Comparison of ENCODE assay signal across 9 mouse cellular contexts in the genomic region with DNA sequence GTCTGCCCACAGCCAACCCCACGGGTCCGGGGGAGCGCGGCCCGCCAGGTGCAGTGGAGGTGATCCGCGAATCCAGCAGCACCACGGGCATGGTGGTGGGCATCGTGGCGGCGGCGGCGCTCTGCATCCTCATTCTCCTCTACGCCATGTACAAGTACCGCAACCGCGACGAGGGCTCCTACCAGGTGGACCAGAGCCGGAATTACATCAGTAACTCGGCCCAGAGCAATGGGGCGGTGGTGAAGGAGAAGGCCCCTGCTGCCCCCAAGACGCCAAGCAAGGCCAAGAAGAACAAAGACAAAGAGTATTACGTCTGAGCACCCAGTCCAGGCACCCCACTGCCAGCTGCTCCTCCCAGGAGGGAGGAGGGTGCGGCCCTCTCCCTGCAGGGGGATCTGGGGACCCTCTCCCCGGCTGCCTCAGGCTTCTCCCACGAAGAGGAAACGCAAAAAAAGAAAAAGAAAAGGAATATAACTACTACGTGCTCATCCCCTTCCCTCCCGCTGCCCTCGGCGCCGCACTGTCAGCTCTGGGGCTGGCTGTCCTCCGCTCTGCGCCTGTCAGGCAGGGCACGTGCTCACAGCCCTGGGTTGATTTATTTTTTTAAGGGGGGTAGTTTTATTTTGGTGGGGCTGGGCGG. TPM values are rescaled to one million over a fixed set of nuclear protein-coding genes. Genes with fewer than 3 reads are reported as not detected.
DNase-seq lines count a peak whose midpoint lies in the region; ATAC-seq and TF ChIP-seq lines count a peak whose summit lies in the region.
"Had no signal": no experiment of that assay in that cellular context is flagged by ENCODE, and none has a peak within 500 bp of the region (broad histone marks: within the 10 kb centered on the region; RNA-seq: fewer than 3 reads in every experiment).

No protein-coding gene starts in this region.

- 3% methylated on average over 32 of the region's 36 CpGs for WGBS in forebrain, embryonic 16.5 days
- 3% methylated on average over 36 of the region's 36 CpGs for WGBS in intestine, postnatal 0 days
- 2% methylated on average over 34 of the region's 36 CpGs for WGBS in lung, postnatal 0 days
- WGBS in stomach, postnatal 0 days = 2% methylated on average over 35 of the region's 36 CpGs

- H3K9ac ChIP-seq in forebrain, embryonic 16.5 days (replicated peaks; ENCODE audit: low read depth, low read length) = peak overlapping the region; percentile 89
- no peak overlapping the region for H3K9ac ChIP-seq in intestine, postnatal 0 days (ENCODE audit: low read depth, low read length)
- 0 out of 2 replicates have a peak overlapping the region, but pooled peaks have one; percentile 50 for H3K9ac ChIP-seq in lung, postnatal 0 days (replicated peaks; ENCODE audit: low read depth)
- peak overlapping the region; percentile 45 for H3K9ac ChIP-seq in stomach, postnatal 0 days (ENCODE audit: low read length)

- H3K27ac ChIP-seq in forebrain, embryonic 16.5 days (ENCODE audit: low read length) = peak overlapping the region; percentile 92
- H3K27ac ChIP-seq in intestine, postnatal 0 days (ENCODE audit: low read depth, low read length) = no peak overlapping the region
- no peak overlapping the region for H3K27ac ChIP-seq in lung, postnatal 0 days (ENCODE audit: low read length)
- no peak overlapping the region for H3K27ac ChIP-seq in stomach, postnatal 0 days (replicated peaks)

- no peaks in the 10 kb centered on the region for H3K36me3 ChIP-seq in E14TG2a.4 (ENCODE audit: insufficient read depth, low read length)
- peaks cover 2% of the 10 kb centered on the region; the same call in 1 of the 2 replicates for H3K36me3 ChIP-seq in forebrain, embryonic 16.5 days (ENCODE audit: control insufficient read depth, insufficient read depth)
- H3K36me3 ChIP-seq in intestine, postnatal 0 days (ENCODE audit: control insufficient read depth, insufficient read depth) = no peaks in the 10 kb centered on the region
- no peaks in the 10 kb centered on the region for H3K36me3 ChIP-seq in lung, postnatal 0 days (ENCODE audit: insufficient read depth, low read length)
- no peaks in the 10 kb centered on the region for H3K36me3 ChIP-seq in stomach, postnatal 0 days (ENCODE audit: control insufficient read depth, insufficient read depth, low read length)

- peaks cover 65% of the 10 kb centered on the region for H3K4me1 ChIP-seq in E14TG2a.4 (replicated peaks; ENCODE audit: low read depth, low read length)
- peaks cover 48% of the 10 kb centered on the region for H3K4me1 ChIP-seq in forebrain, embryonic 16.5 days (replicated peaks; ENCODE audit: control insufficient read depth, insufficient read depth, low read length)
- H3K4me1 ChIP-seq in intestine, postnatal 0 days (replicated peaks; ENCODE audit: control insufficient read depth, insufficient read depth, low read length) = no peaks in the 10 kb centered on the region
- H3K4me1 ChIP-seq in lung, postnatal 0 days (ENCODE audit: insufficient read depth, low read depth, low read length) = 0 out of 2 replicates have a peak, but pooled peaks cover 3% of the 10 kb centered on the region
- 0 out of 2 replicates have a peak, but pooled peaks cover 8% of the 10 kb centered on the region for H3K4me1 ChIP-seq in stomach, postnatal 0 days (replicated peaks; ENCODE audit: control insufficient read depth, insufficient read depth)

- H3K4me2 ChIP-seq in forebrain, embryonic 16.5 days (ENCODE audit: low read length) = peak overlapping the region; percentile 82
- peak overlapping the region; percentile 68 for H3K4me2 ChIP-seq in intestine, postnatal 0 days (replicated peaks; ENCODE audit: low read depth)
- peak overlapping the region; percentile 69 for H3K4me2 ChIP-seq in lung, postnatal 0 days (replicated peaks; ENCODE audit: low read depth, low read length)
- H3K4me2 ChIP-seq in stomach, postnatal 0 days (replicated peaks; ENCODE audit: low read depth) = peak overlapping the region; percentile 78

- peaks cover 41% of the 10 kb centered on the region for H3K27me3 ChIP-seq in E14TG2a.4 (ENCODE audit: insufficient read depth, low read length)
- H3K27me3 ChIP-seq in forebrain, embryonic 16.5 days (replicated peaks; ENCODE audit: control insufficient read depth, insufficient read depth, low read length) = no peaks in the 10 kb centered on the region
- H3K27me3 ChIP-seq in intestine, postnatal 0 days (replicated peaks; ENCODE audit: control insufficient read depth, insufficient read depth, low read length) = peaks cover 53% of the 10 kb centered on the region
- H3K27me3 ChIP-seq in lung, postnatal 0 days (replicated peaks; ENCODE audit: insufficient read depth, low read length) = peaks cover 36% of the 10 kb centered on the region
- no peaks in the 10 kb centered on the region; the same call in 1 of the 2 replicates for H3K27me3 ChIP-seq in stomach, postnatal 0 days (ENCODE audit: control insufficient read depth, insufficient read depth, low read length)

- ATAC-seq in forebrain, embryonic 16.5 days = peak; percentile 49
- no peak for ATAC-seq in intestine, postnatal 0 days
- 0 out of 2 replicates have a peak, but pooled peaks have one; percentile 27 for ATAC-seq in lung, postnatal 0 days
- no peak for ATAC-seq in stomach, postnatal 0 days (ENCODE audit: low FRiP score, low TSS enrichment)

- H3K4me3 ChIP-seq in E14TG2a.4 (replicated peaks; ENCODE audit: low read length) = peak overlapping the region; percentile 72
- H3K4me3 ChIP-seq in forebrain, embryonic 16.5 days (replicated peaks; ENCODE audit: low read length) = peak overlapping the region; percentile 56
- peak overlapping the region; percentile 39 for H3K4me3 ChIP-seq in intestine, postnatal 0 days (ENCODE audit: low read depth, low read length)
- peak overlapping the region; percentile 41 for H3K4me3 ChIP-seq in lung, postnatal 0 days (ENCODE audit: low read depth, low read length)
- H3K4me3 ChIP-seq in stomach, postnatal 0 days (ENCODE audit: low read depth, low read length) = peak overlapping the region; percentile 47
- H3K4me3 ChIP-seq: myocyte had no signal

- TF ChIP-seq CTCF in E14TG2a.4 (conservative IDR thresholded peaks at IDR 0.05; ENCODE audit: low read length) = no peak
- no peak for TF ChIP-seq CTCF in intestine, postnatal 0 days (IDR thresholded peaks at IDR 0.05; ENCODE audit: low read depth)
- no peak for TF ChIP-seq CTCF in lung, postnatal 0 days (IDR thresholded peaks at IDR 0.05)
- TF ChIP-seq CTCF in stomach, postnatal 0 days (IDR thresholded peaks at IDR 0.05; ENCODE audit: low read depth) = no peak

- TF ChIP-seq EP300 in lung, postnatal 0 days (IDR thresholded peaks at IDR 0.05) = no peak
- no peak for TF ChIP-seq EP300 in stomach, postnatal 0 days (optimal IDR thresholded peaks at IDR 0.05)

- H3K9me3 ChIP-seq in E14TG2a.4 (ENCODE audit: low read length) = no peaks in the 10 kb centered on the region
- no peaks in the 10 kb centered on the region for H3K9me3 ChIP-seq in forebrain, embryonic 16.5 days (ENCODE audit: control insufficient read depth, low read length)
- H3K9me3 ChIP-seq in intestine, postnatal 0 days (ENCODE audit: control insufficient read depth) = no peaks in the 10 kb centered on the region
- no peaks in the 10 kb centered on the region for H3K9me3 ChIP-seq in lung, postnatal 0 days (ENCODE audit: low read length)
- no peaks in the 10 kb centered on the region for H3K9me3 ChIP-seq in stomach, postnatal 0 days (ENCODE audit: control insufficient read depth, low read length)

- peak; percentile 75 for DNase-seq in adrenal gland, adult 2 months
- DNase-seq in lung, postnatal 0 days (ENCODE audit: low spot score) = peak; percentile 31
- DNase-seq in stomach, postnatal 0 days (ENCODE audit: low spot score) = peak; percentile 30
- no peak for DNase-seq in left cerebral cortex, adult 9 months (ENCODE audit: low spot score in 2 of 2)
- DNase-seq in cerebellum, adult 11-12 months = no peak

RNA-seq across cellular contexts. Expression of a gene that starts 10.9 kb away (rescaled TPM):
- total RNA-seq in adrenal gland, adult 2 months (2021) = under 1 TPM; 0.37 to 0.45 TPM
- 0.11 and 0.32 TPM in 2 replicates for polyA plus RNA-seq in adrenal gland, adult 2 months (2012; rRNA removed)
- not detected in 2 replicates for polyA plus RNA-seq in forebrain, embryonic 16.5 days (2015; fragmentation: Nextera tagmentation; extraction: Ambion mirVana)
- not detected in 2 replicates for polyA plus RNA-seq in intestine, postnatal 0 days (2015; fragmentation: Nextera tagmentation; extraction: Ambion mirVana)
- 0.20 TPM in 1 of 2 replicates, not detected in the other for polyA plus RNA-seq in lung, postnatal 0 days (2015; fragmentation: Nextera tagmentation; extraction: Ambion mirVana)
- polyA plus RNA-seq in stomach, postnatal 0 days (2015; fragmentation: Nextera tagmentation; extraction: Ambion mirVana) = not detected in 2 replicates
- polyA plus RNA-seq: myocyte had no signal

Comparison
In these comparisons a context has a peak if more than half of its experiments do, and no peak if none do; other contexts are left out.
1. DNase-seq: peak in adrenal gland, adult 2 months (single experiment), lung, postnatal 0 days (single experiment) and stomach, postnatal 0 days (single experiment); none in left cerebral cortex, adult 9 months (0 of 2) and cerebellum, adult 11-12 months (single experiment).
2. ATAC-seq: peak in forebrain, embryonic 16.5 days (single experiment) and lung, postnatal 0 days (single experiment); none in intestine, postnatal 0 days (single experiment) and stomach, postnatal 0 days (single experiment).
3. Peak in every context shown above with its lines, with median percentiles within 50 percentile points of each other: H3K4me3 ChIP-seq and H3K4me2 ChIP-seq.